Mouse (Mus musculus): ENCODE results near the gene Cdkl3. TPM values are rescaled to one million over a fixed set of nuclear protein-coding genes. Genes with fewer than 3 reads are reported as not detected.

Cdkl3 gene
- polyA plus RNA-seq, 1 experiment from 2014 or later, result 17.5 TPM

GRCm38 (mm10) chr11:52033953-52034352 lies 29.9 kb downstream of the Cdkl3 start:
- H3K9me3 ChIP-seq (replicated peaks), result no peaks in the 10 kb centered on the region
- no peak overlapping the region for H3K4me3 ChIP-seq
- H3K36me3 ChIP-seq, result no peaks in the 10 kb centered on the region
- H3K27me3 ChIP-seq, result no peaks in the 10 kb centered on the region
- H3K4me2 ChIP-seq (replicated peaks), result no peak overlapping the region
- WGBS, result 88% methylated on average over 1 of the region's 1 CpGs
- H3K9ac ChIP-seq, result no peak overlapping the region
- no peaks in the 10 kb centered on the region for H3K4me1 ChIP-seq
- no peak overlapping the region for H3K27ac ChIP-seq
- ATAC-seq (ENCODE audit: low FRiP score), result no peak

- WGBS, result 82% methylated on average over 3 of the region's 3 CpGs
- Histone ChIP-seq H3K4me3 (no peak overlapping the region), H3K4me1 (no peaks in the 10 kb centered on the region), H3K4me2 (replicated peaks) (no peak overlapping the region), H3K36me3 (no peaks in the 10 kb centered on the region), H3K27me3 (no peaks in the 10 kb centered on the region), H3K27ac (no peak overlapping the region), H3K9me3 (replicated peaks) (no peaks in the 10 kb centered on the region), H3K9ac (no peak overlapping the region)
- ATAC-seq (ENCODE audit: low FRiP score), result no peak
Measured at GRCm38 (mm10) chr11:52035905-52036304, 31.9 kb downstream of the Cdkl3 start.

GRCm38 (mm10) chr11:52037659-52038058 lies 33.6 kb downstream of the Cdkl3 start:
- no peak for ATAC-seq (ENCODE audit: low FRiP score)
- 54% methylated on average over 3 of the region's 3 CpGs for WGBS
- no peaks in the 10 kb centered on the region for H3K4me1 ChIP-seq
- H3K9ac ChIP-seq, result no peak overlapping the region
- H3K4me3 ChIP-seq, result no peak overlapping the region
- no peak overlapping the region for H3K27ac ChIP-seq
- no peaks in the 10 kb centered on the region for H3K27me3 ChIP-seq
- H3K9me3 ChIP-seq (replicated peaks), result no peaks in the 10 kb centered on the region
- H3K4me2 ChIP-seq (replicated peaks), result no peak overlapping the region
- H3K36me3 ChIP-seq, result no peaks in the 10 kb centered on the region

GRCm38 (mm10) chr11:52043224-52043623 lies 39.2 kb downstream of the Cdkl3 start:
- WGBS, result 89% methylated on average over 3 of the region's 3 CpGs

GRCm38 (mm10) chr11:52044156-52044555 lies 40.1 kb downstream of the Cdkl3 start:
- Histone ChIP-seq H3K27ac (no peak overlapping the region), H3K4me3 (no peak overlapping the region), H3K4me1 (no peaks in the 10 kb centered on the region), H3K27me3 (no peaks in the 10 kb centered on the region), H3K9ac (no peak overlapping the region), H3K9me3 (replicated peaks) (no peaks in the 10 kb centered on the region), H3K36me3 (no peaks in the 10 kb centered on the region), H3K4me2 (replicated peaks) (no peak overlapping the region)
- no peak for ATAC-seq (ENCODE audit: low FRiP score)

More at GRCm38 (mm10) chr11:52043224-52043623, 39.2 kb downstream of the Cdkl3 start:
- Histone ChIP-seq H3K4me3 (no peak overlapping the region), H3K4me2 (replicated peaks) (no peak overlapping the region), H3K9me3 (replicated peaks) (no peaks in the 10 kb centered on the region), H3K27ac (no peak overlapping the region), H3K9ac (no peak overlapping the region), H3K4me1 (no peaks in the 10 kb centered on the region), H3K27me3 (no peaks in the 10 kb centered on the region), H3K36me3 (no peaks in the 10 kb centered on the region)
- ATAC-seq (ENCODE audit: low FRiP score), result no peak

- 52% methylated on average over 4 of the region's 4 CpGs for WGBS
- ATAC-seq (ENCODE audit: low FRiP score), result no peak
- Histone ChIP-seq H3K4me3 (no peak overlapping the region), H3K9ac (no peak overlapping the region), H3K9me3 (replicated peaks) (no peaks in the 10 kb centered on the region), H3K27me3 (no peaks in the 10 kb centered on the region), H3K27ac (no peak overlapping the region), H3K4me1 (no peaks in the 10 kb centered on the region), H3K4me2 (replicated peaks) (no peak overlapping the region), H3K36me3 (no peaks in the 10 kb centered on the region)
Measured at GRCm38 (mm10) chr11:52046446-52047165, 42.6 kb downstream of the Cdkl3 start.

GRCm38 (mm10) chr11:52053371-52053770 lies 49.4 kb downstream of the Cdkl3 start:
- 87% methylated on average over 6 of the region's 6 CpGs for WGBS
- Histone ChIP-seq H3K9ac (no peak overlapping the region), H3K27me3 (no peaks in the 10 kb centered on the region), H3K4me1 (no peaks in the 10 kb centered on the region), H3K4me2 (replicated peaks) (no peak overlapping the region), H3K9me3 (replicated peaks) (no peaks in the 10 kb centered on the region), H3K4me3 (no peak overlapping the region), H3K27ac (no peak overlapping the region), H3K36me3 (no peaks in the 10 kb centered on the region)
- no peak for ATAC-seq (ENCODE audit: low FRiP score)

GRCm38 (mm10) chr11:52054728-52055127 lies 50.7 kb downstream of the Cdkl3 start:
- Histone ChIP-seq H3K9ac (no peak overlapping the region), H3K4me2 (replicated peaks) (no peak overlapping the region), H3K9me3 (replicated peaks) (no peaks in the 10 kb centered on the region), H3K27ac (no peak overlapping the region), H3K36me3 (no peaks in the 10 kb centered on the region), H3K4me3 (no peak overlapping the region), H3K4me1 (no peaks in the 10 kb centered on the region), H3K27me3 (no peaks in the 10 kb centered on the region)
- WGBS, result 87% methylated on average over 3 of the region's 3 CpGs
- no peak for ATAC-seq (ENCODE audit: low FRiP score)

- no peak overlapping the region for H3K9ac ChIP-seq
- WGBS, result 85% methylated on average over 5 of the region's 5 CpGs
- ATAC-seq (ENCODE audit: low FRiP score), result no peak
- H3K36me3 ChIP-seq, result no peaks in the 10 kb centered on the region
- H3K9me3 ChIP-seq (replicated peaks), result no peaks in the 10 kb centered on the region
- H3K4me1 ChIP-seq, result no peaks in the 10 kb centered on the region
- no peak overlapping the region for H3K4me3 ChIP-seq
- H3K4me2 ChIP-seq (replicated peaks), result no peak overlapping the region
- H3K27ac ChIP-seq, result no peak overlapping the region
- no peaks in the 10 kb centered on the region for H3K27me3 ChIP-seq
Measured at GRCm38 (mm10) chr11:52056198-52056597, 52.2 kb downstream of the Cdkl3 start.

- H3K4me2 ChIP-seq (replicated peaks), result no peak overlapping the region
- no peak overlapping the region for H3K9ac ChIP-seq
- no peaks in the 10 kb centered on the region for H3K27me3 ChIP-seq
- H3K36me3 ChIP-seq, result no peaks in the 10 kb centered on the region
- H3K4me3 ChIP-seq, result no peak overlapping the region
- no peak for ATAC-seq (ENCODE audit: low FRiP score)
- WGBS, result 70% methylated on average over 5 of the region's 5 CpGs
- no peaks in the 10 kb centered on the region for H3K4me1 ChIP-seq
- H3K27ac ChIP-seq, result no peak overlapping the region
- H3K9me3 ChIP-seq (replicated peaks), result no peaks in the 10 kb centered on the region
Measured at GRCm38 (mm10) chr11:52059001-52059400, 55.0 kb downstream of the Cdkl3 start.

- H3K4me2 ChIP-seq (replicated peaks), result no peak overlapping the region
- H3K9ac ChIP-seq, result no peak overlapping the region
- no peaks in the 10 kb centered on the region for H3K27me3 ChIP-seq
- H3K27ac ChIP-seq, result no peak overlapping the region
- H3K4me1 ChIP-seq, result no peaks in the 10 kb centered on the region
- ATAC-seq (ENCODE audit: low FRiP score), result no peak
- WGBS, result 91% methylated on average over 4 of the region's 4 CpGs
- no peak overlapping the region for H3K4me3 ChIP-seq
- H3K9me3 ChIP-seq (replicated peaks), result no peaks in the 10 kb centered on the region
- no peaks in the 10 kb centered on the region for H3K36me3 ChIP-seq
Measured at GRCm38 (mm10) chr11:52060315-52060714, 56.3 kb downstream of the Cdkl3 start.

GRCm38 (mm10) chr11:52062406-52062805 lies 58.4 kb downstream of the Cdkl3 start:
- Histone ChIP-seq H3K4me3 (no peak overlapping the region), H3K27ac (no peak overlapping the region), H3K36me3 (no peaks in the 10 kb centered on the region), H3K27me3 (no peaks in the 10 kb centered on the region), H3K4me1 (no peaks in the 10 kb centered on the region), H3K4me2 (replicated peaks) (no peak overlapping the region), H3K9ac (no peak overlapping the region), H3K9me3 (replicated peaks) (no peaks in the 10 kb centered on the region)
- WGBS, result 94% methylated on average over 5 of the region's 5 CpGs
- ATAC-seq (ENCODE audit: low FRiP score), result no peak

GRCm38 (mm10) chr11:52064398-52064797 lies 60.4 kb downstream of the Cdkl3 start:
- Histone ChIP-seq H3K27me3 (no peaks in the 10 kb centered on the region), H3K4me3 (no peak overlapping the region), H3K9ac (no peak overlapping the region), H3K4me2 (replicated peaks) (no peak overlapping the region), H3K9me3 (replicated peaks) (no peaks in the 10 kb centered on the region), H3K27ac (no peak overlapping the region), H3K36me3 (no peaks in the 10 kb centered on the region), H3K4me1 (no peaks in the 10 kb centered on the region)
- no peak for ATAC-seq (ENCODE audit: low FRiP score)
- 55% methylated on average over 3 of the region's 3 CpGs for WGBS

Data from hindbrain, embryonic 12.5 days (tissue).